Mouse (Mus musculus): ENCODE measurements around the gene Tmem53. TPM values are rescaled to one million over a fixed set of nuclear protein-coding genes. Genes with fewer than 3 reads are reported as not detected.

Tmem53 gene
- 2.2 and 3.4 TPM in 2 replicates for total RNA-seq (2012; rRNA removed)

DNA sequence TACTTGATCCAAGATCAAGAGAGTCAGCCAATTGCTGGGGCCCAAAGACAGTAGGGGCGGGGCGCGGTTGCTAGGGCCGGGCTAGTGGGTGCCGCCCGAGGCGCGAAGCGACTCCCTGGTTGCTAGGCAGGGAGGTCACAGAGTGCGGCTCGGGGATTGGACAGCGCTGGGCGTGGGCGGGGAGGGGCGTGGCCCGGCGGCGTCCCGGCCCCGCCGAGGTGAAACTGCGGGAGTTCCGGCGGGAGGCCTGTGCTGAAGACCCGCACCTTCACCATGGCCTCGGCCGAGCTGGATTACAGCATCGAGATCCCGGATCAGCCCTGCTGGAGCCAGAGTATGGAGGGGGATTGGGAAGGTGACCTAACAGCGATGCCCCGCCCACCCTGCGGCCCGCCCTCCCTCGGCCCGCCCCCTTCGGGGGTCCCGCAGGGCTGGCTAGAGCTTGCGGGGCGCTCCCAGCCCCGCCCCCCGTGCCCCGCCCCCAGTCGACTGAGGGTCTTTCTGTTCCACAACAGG is at the start of gene Tmem53, which contains the start of gene Armh1:
Tmem53 (plus strand) TSS at position 151 of the 516 bp plus-strand sequence.
Armh1 (minus strand) TSS at position 325 of the 516 bp plus-strand sequence.
- in situ Hi-C loops (cut with MboI; ENCODE audit: low sequenced_read_pairs in 2 of 2, unreplicated experiment in 2 of 2): no loop called here
- Histone ChIP-seq H3K9me3 (ENCODE audit: control insufficient read depth, insufficient read depth, low read depth, low read length) (no peaks in the 10 kb centered on the region), H3K27ac (ENCODE audit: insufficient read depth, low read depth, low read length, poor library complexity, severe bottlenecking) (peak within 1 kb of the TSS; percentile 91), H3K4me3 (ENCODE audit: insufficient read depth in 1 of 2, low read depth in 1 of 2, low read length in 2 of 2, poor library complexity in 1 of 2, severe bottlenecking in 1 of 2) (peak within 1 kb of the TSS; percentile 92 to 95), H3K9ac (ENCODE audit: insufficient read depth, low read depth, low read length, poor library complexity, severe bottlenecking) (peak within 1 kb of the TSS; percentile 88), H3K4me1 (ENCODE audit: control insufficient read depth in 2 of 2, insufficient read depth in 2 of 2, low read length in 2 of 2, poor library complexity in 1 of 2) (peaks cover 3 to 4% of the 10 kb centered on the region in 2 experiments; a peak in 3 of 4 replicates), H3K36me3 (ENCODE audit: control insufficient read depth, insufficient read depth, low read length, poor library complexity, severe bottlenecking) (no peaks in the 10 kb centered on the region)
- peak; percentile 96 for DNase-seq (ENCODE audit: low read depth, low spot score)
- no peak for TF ChIP-seq ZNF384 (IDR thresholded peaks at IDR 0.05; ENCODE audit: low read depth, low read length)
- peak; percentile 44; the same call in 1 of the 2 replicates for TF ChIP-seq HCFC1 (IDR thresholded peaks at IDR 0.05; ENCODE audit: borderline replicate concordance, insufficient read depth, low read length)

DNA sequence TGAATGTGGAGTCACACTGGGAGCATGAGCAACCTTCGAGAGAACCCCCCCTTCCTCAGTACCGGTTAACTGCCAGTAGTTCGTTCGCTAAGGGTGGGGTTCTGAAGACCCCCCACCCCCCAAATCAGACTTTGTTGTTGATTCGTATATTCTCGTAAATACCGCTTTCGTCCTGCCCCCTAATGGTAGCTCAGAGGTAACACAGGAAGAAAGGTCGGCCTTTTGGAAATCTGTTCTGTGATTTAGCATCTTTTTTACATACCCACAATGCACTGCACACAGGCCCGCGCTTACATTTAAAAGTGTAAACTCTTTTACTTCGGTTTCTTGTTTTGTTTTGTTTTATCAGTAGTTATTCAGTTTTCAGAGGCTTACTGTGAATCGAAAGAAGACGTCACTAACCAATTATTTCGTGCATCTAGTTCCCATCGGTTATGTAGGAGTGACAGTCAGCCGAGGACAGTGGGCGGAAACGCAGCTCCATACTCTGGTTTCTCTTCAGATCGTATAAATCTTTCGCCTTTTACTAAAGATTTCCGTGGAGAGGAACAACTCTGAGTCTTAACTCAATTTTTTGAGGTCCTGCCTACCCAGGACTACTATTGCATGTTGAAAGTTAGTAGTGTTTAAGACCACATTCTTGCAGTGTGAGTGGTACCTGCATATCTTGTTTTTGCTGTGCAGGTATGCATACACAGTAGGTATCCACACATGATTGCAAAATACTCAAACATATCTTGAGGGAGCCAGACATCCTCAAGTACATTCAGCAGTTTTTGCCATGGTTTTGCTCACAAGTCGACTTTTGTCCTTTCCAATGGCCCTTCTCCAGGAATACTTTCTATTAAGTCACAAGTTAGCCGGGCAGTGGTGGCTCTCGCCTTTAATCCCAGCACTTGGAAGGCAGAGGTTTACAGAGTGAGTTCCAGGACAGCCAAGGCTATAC is 49.4 kb upstream of the Tmem53 start:
- Histone ChIP-seq H3K9ac (ENCODE audit: insufficient read depth, low read depth, low read length, poor library complexity, severe bottlenecking) (no peak overlapping the region), H3K9me3 (ENCODE audit: control insufficient read depth, insufficient read depth, low read depth, low read length) (no peaks in the 10 kb centered on the region), H3K4me3 (ENCODE audit: insufficient read depth in 1 of 2, low read depth in 1 of 2, low read length in 2 of 2, poor library complexity in 1 of 2, severe bottlenecking in 1 of 2) (no peak overlapping the region), H3K4me1 (ENCODE audit: control insufficient read depth in 2 of 2, insufficient read depth in 2 of 2, low read length in 2 of 2, poor library complexity in 1 of 2) (peaks cover 0 to 2% of the 10 kb centered on the region in 2 experiments; a peak in 1 of 4 replicates), H3K27ac (ENCODE audit: insufficient read depth, low read depth, low read length, poor library complexity, severe bottlenecking) (peak overlapping the region; percentile 31; the same call in 1 of the 2 replicates), H3K36me3 (ENCODE audit: control insufficient read depth, insufficient read depth, low read length, poor library complexity, severe bottlenecking) (no peaks in the 10 kb centered on the region)
- DNase-seq (ENCODE audit: low read depth, low spot score): peak; percentile 74
- no peak for TF ChIP-seq CHD2 (IDR thresholded peaks at IDR 0.05; ENCODE audit: low read depth, low read length)
- peak; percentile 73; the same call in 1 of the 2 replicates for TF ChIP-seq HCFC1 (IDR thresholded peaks at IDR 0.05; ENCODE audit: borderline replicate concordance, insufficient read depth, low read length)
- in situ Hi-C loops (cut with MboI; ENCODE audit: low sequenced_read_pairs in 2 of 2, unreplicated experiment in 2 of 2): no loop called here

- in situ Hi-C loops (cut with MboI; ENCODE audit: low sequenced_read_pairs in 2 of 2, unreplicated experiment in 2 of 2): no loop called here
- no peaks in the 10 kb centered on the region for H3K9me3 ChIP-seq (ENCODE audit: control insufficient read depth, insufficient read depth, low read depth, low read length)
- no peak overlapping the region; the same call in 1 of the 2 replicates for H3K27ac ChIP-seq (ENCODE audit: insufficient read depth, low read depth, low read length, poor library complexity, severe bottlenecking)
- no peak overlapping the region for H3K9ac ChIP-seq (ENCODE audit: insufficient read depth, low read depth, low read length, poor library complexity, severe bottlenecking)
- no peak for TF ChIP-seq MAFK (IDR thresholded peaks at IDR 0.05; ENCODE audit: insufficient read depth, low read depth, low read length)
- no peak for TF ChIP-seq ZC3H11A (IDR thresholded peaks at IDR 0.05; ENCODE audit: borderline replicate concordance, low read depth, low read length)
- no peak for TF ChIP-seq CHD2 (IDR thresholded peaks at IDR 0.05; ENCODE audit: low read depth, low read length)
- TF ChIP-seq HCFC1 (IDR thresholded peaks at IDR 0.05; ENCODE audit: borderline replicate concordance, insufficient read depth, low read length): no peak
- no peak for TF ChIP-seq ZNF384 (IDR thresholded peaks at IDR 0.05; ENCODE audit: low read depth, low read length)
- no peak for DNase-seq (ENCODE audit: low read depth, low spot score)
- no peaks in the 10 kb centered on the region for H3K36me3 ChIP-seq (ENCODE audit: control insufficient read depth, insufficient read depth, low read length, poor library complexity, severe bottlenecking)
- H3K4me3 ChIP-seq (ENCODE audit: insufficient read depth in 1 of 2, low read depth in 1 of 2, low read length in 2 of 2, poor library complexity in 1 of 2, severe bottlenecking in 1 of 2): no peak overlapping the region
- peaks cover 0 to 2% of the 10 kb centered on the region in 2 experiments; a peak in 1 of 4 replicates for H3K4me1 ChIP-seq (ENCODE audit: control insufficient read depth in 2 of 2, insufficient read depth in 2 of 2, low read length in 2 of 2, poor library complexity in 1 of 2)
These were observed 48.8 kb upstream of the Tmem53 start for GRCm38 (mm10) chr4:117202992-117203354.

DNA sequence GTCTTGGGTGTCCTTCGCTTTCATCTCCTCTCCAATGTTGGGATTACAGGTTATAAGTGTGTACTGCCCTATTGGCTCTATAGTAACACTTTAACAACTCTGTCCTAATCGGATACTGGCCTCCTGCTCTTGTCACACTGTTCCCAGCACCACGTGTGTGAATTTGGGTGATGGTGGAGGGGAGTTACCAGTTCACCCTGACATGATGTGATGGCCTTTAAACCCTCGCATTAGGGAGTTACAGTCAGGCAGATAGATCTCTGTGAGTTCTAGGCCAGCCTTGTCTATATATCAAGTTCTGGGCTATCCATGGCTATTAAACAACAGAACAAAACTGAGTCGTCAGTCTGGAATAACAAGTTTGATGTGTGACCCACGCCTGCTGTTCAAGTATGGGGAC is 42.2 kb upstream of the Tmem53 start:
- Histone ChIP-seq H3K4me3 (ENCODE audit: insufficient read depth in 1 of 2, low read depth in 1 of 2, low read length in 2 of 2, poor library complexity in 1 of 2, severe bottlenecking in 1 of 2) (no peak overlapping the region), H3K9ac (ENCODE audit: insufficient read depth, low read depth, low read length, poor library complexity, severe bottlenecking) (no peak overlapping the region), H3K4me1 (ENCODE audit: control insufficient read depth in 2 of 2, insufficient read depth in 2 of 2, low read length in 2 of 2, poor library complexity in 1 of 2) (peaks cover 0 to 8% of the 10 kb centered on the region in 2 experiments; a peak in 1 of 4 replicates), H3K27ac (ENCODE audit: insufficient read depth, low read depth, low read length, poor library complexity, severe bottlenecking) (no peak overlapping the region), H3K36me3 (ENCODE audit: control insufficient read depth, insufficient read depth, low read length, poor library complexity, severe bottlenecking) (no peaks in the 10 kb centered on the region), H3K9me3 (ENCODE audit: control insufficient read depth, insufficient read depth, low read depth, low read length) (no peaks in the 10 kb centered on the region)
- no peak for TF ChIP-seq ZC3H11A (IDR thresholded peaks at IDR 0.05; ENCODE audit: borderline replicate concordance, low read depth, low read length)
- TF ChIP-seq HCFC1 (IDR thresholded peaks at IDR 0.05; ENCODE audit: borderline replicate concordance, insufficient read depth, low read length): no peak
- TF ChIP-seq CHD2 (IDR thresholded peaks at IDR 0.05; ENCODE audit: low read depth, low read length): no peak
- TF ChIP-seq MAFK (IDR thresholded peaks at IDR 0.05; ENCODE audit: insufficient read depth, low read depth, low read length): no peak
- no peak for TF ChIP-seq ZNF384 (IDR thresholded peaks at IDR 0.05; ENCODE audit: low read depth, low read length)
- DNase-seq (ENCODE audit: low read depth, low spot score): no peak
- in situ Hi-C loops (cut with MboI; ENCODE audit: low sequenced_read_pairs in 2 of 2, unreplicated experiment in 2 of 2): no loop called here

All from ES-E14 (cell line).